ENCODE assay signal across 20 mouse cellular contexts in genomic region chr19:55096666-55097065, GRCm38 (mm10). TPM values are rescaled to one million over a fixed set of nuclear protein-coding genes. Genes with fewer than 3 reads are reported as not detected.
DNase-seq lines count a peak whose midpoint lies in the region; ATAC-seq and TF ChIP-seq lines count a peak whose summit lies in the region.
"Had no signal": no experiment of that assay in that cellular context is flagged by ENCODE, and none has a peak within 500 bp of the region (broad histone marks: within the 10 kb centered on the region; RNA-seq: fewer than 3 reads in every experiment).

No protein-coding gene starts in this region.

- DNase-seq in heart, adult 11 months: peak; percentile 86
- no peak for DNase-seq in heart, adult 9 months (ENCODE audit: low spot score in 2 of 2)
- DNase-seq in liver, adult 2 months (ENCODE audit: extremely low read depth, low read depth, low spot score): peak; percentile 83
- DNase-seq in liver, embryonic 11.5 days (ENCODE audit: low spot score): no peak
- peak; percentile 46 to 80 for DNase-seq in kidney, adult 8-10 months
- DNase-seq in kidney, postnatal 36 days: peak; percentile 56 to 86
- no peak for DNase-seq in cerebellum, adult 9-11 months
- no peak for DNase-seq in cerebellum, adult 11-12 months
- DNase-seq: adrenal gland, postnatal 14 days; cerebellum, adult 9-10 months; heart, postnatal 36 days; layer of hippocampus, adult 9-11 months; lung, postnatal 10 days; right cerebral cortex, adult 18-20 months; right cerebral cortex, postnatal 4 days had no signal

- no peak for ATAC-seq in liver, embryonic 11.5 days (replicated peaks; ENCODE audit: low FRiP score)

- H3K27ac ChIP-seq in liver, adult 2 months (replicated peaks; ENCODE audit: insufficient read depth, low read depth, low read length): peak overlapping the region; percentile 73
- H3K27ac ChIP-seq in liver, embryonic 11.5 days (ENCODE audit: low read depth, low read length): no peak overlapping the region
- H3K27ac ChIP-seq: embryonic facial prominence, embryonic 10.5 days; forebrain, embryonic 12.5 days; heart, embryonic 15.5 days; hindbrain, embryonic 13.5 days had no signal

- no peaks in the 10 kb centered on the region for H3K9me3 ChIP-seq in liver, embryonic 11.5 days (ENCODE audit: control insufficient read depth, low read length)
- H3K9me3 ChIP-seq: embryonic facial prominence, embryonic 10.5 days; forebrain, embryonic 12.5 days; heart, embryonic 15.5 days; hindbrain, embryonic 13.5 days had no signal

- no peak overlapping the region for H3K4me3 ChIP-seq in liver, adult 2 months (ENCODE audit: insufficient read depth, low read depth, low read length)
- H3K4me3 ChIP-seq in liver, embryonic 11.5 days (ENCODE audit: low read depth, low read length): no peak overlapping the region
- H3K4me3 ChIP-seq: embryonic facial prominence, embryonic 10.5 days; forebrain, embryonic 12.5 days; heart, embryonic 15.5 days; hindbrain, embryonic 13.5 days had no signal

- 23% methylated on average over 4 of the region's 4 CpGs for WGBS in liver, adult 2 months
- WGBS in liver, embryonic 11.5 days: 82% methylated on average over 4 of the region's 4 CpGs

- H3K27me3 ChIP-seq in liver, adult 2 months (ENCODE audit: control insufficient read depth, insufficient read depth, low read length): no peaks in the 10 kb centered on the region
- H3K27me3 ChIP-seq in liver, embryonic 11.5 days (replicated peaks; ENCODE audit: control insufficient read depth, insufficient read depth, low read length): no peaks in the 10 kb centered on the region
- H3K27me3 ChIP-seq: forebrain, embryonic 12.5 days; heart, embryonic 15.5 days; hindbrain, embryonic 13.5 days had no signal

- H3K4me1 ChIP-seq in liver, adult 2 months (ENCODE audit: control insufficient read depth, insufficient read depth, low read length): peaks cover 43% of the 10 kb centered on the region
- peaks cover 27% of the 10 kb centered on the region for H3K4me1 ChIP-seq in liver, embryonic 11.5 days (replicated peaks; ENCODE audit: control insufficient read depth, insufficient read depth, low read length)

- TF ChIP-seq POLR2A in liver, adult 2 months (IDR thresholded peaks at IDR 0.05; ENCODE audit: extremely low read depth, insufficient read depth, low read length): no peak

- no peak for TF ChIP-seq CTCF in liver, adult 2 months (IDR thresholded peaks at IDR 0.05; ENCODE audit: low read depth, low read length)

- no peak overlapping the region for H3K9ac ChIP-seq in liver, adult 2 months (ENCODE audit: low read depth, low read length)
- no peak overlapping the region for H3K9ac ChIP-seq in liver, embryonic 11.5 days (ENCODE audit: low read depth, low read length)
- H3K9ac ChIP-seq: forebrain, embryonic 12.5 days; heart, embryonic 15.5 days; hindbrain, embryonic 13.5 days had no signal

- peaks cover 30% of the 10 kb centered on the region for H3K36me3 ChIP-seq in liver, adult 2 months (ENCODE audit: control insufficient read depth, insufficient read depth, low read length)
- H3K36me3 ChIP-seq in liver, embryonic 11.5 days (ENCODE audit: control insufficient read depth, insufficient read depth, low read length): no peaks in the 10 kb centered on the region

- H3K79me2 ChIP-seq in liver, adult 2 months (ENCODE audit: control insufficient read depth, insufficient read depth, low read length): peaks cover 27% of the 10 kb centered on the region

- no peak overlapping the region for H3K4me2 ChIP-seq in liver, embryonic 11.5 days
- H3K4me2 ChIP-seq: forebrain, embryonic 12.5 days; heart, embryonic 15.5 days; hindbrain, embryonic 13.5 days; midbrain, embryonic 11.5 days had no signal

RNA-seq across cellular contexts. Expression of gene Gpam, which starts 30.4 kb away (rescaled TPM):
- total RNA-seq in liver, adult 2 months (2014; rRNA removed): 261 and 274 TPM in 2 replicates
- polyA plus RNA-seq in liver, adult 2 months (2012; rRNA removed): 90.2 and 102 TPM in 2 replicates
- 36.3 and 42.2 TPM in 2 replicates for polyA plus RNA-seq in liver, embryonic 11.5 days (2014; fragmentation: Nextera tagmentation; extraction: Ambion mirVana)

Comparison
In these comparisons a context has a peak if more than half of its experiments do, and no peak if none do; other contexts are left out.
1. DNase-seq: peak in heart, adult 11 months (single experiment), liver, adult 2 months (single experiment), kidney, adult 8-10 months (2 of 2) and kidney, postnatal 36 days (2 of 2); none in heart, adult 9 months (0 of 2), liver, embryonic 11.5 days (single experiment), cerebellum, adult 9-11 months (single experiment) and cerebellum, adult 11-12 months (single experiment).